Mouse (Mus musculus) stomach, embryonic 16.5 days (tissue): ENCODE data around the gene 4930415O20Rik. TPM values are rescaled to one million over a fixed set of nuclear protein-coding genes. Genes with fewer than 3 reads are reported as not detected.

Experiments
- ATAC-seq: fragments of 200-750 bp; cut with Nextera tagmentation; 2 replicates; pipeline ENCODE4 v1.8.0; 2017; ENCODE audit warnings: moderate number of reproducible peaks, moderate TSS enrichment; ENCODE audit not compliant: insufficient read depth, low FRiP score
- H3K27ac ChIP-seq: fragments of 300-500 bp; sonication (generic); 2 replicates; pipeline ENCODE4 v1.5.1; 2014; ENCODE audit warnings: low read length
- H3K27me3 ChIP-seq: fragments of 300-500 bp; sonication (generic); 2 replicates; pipeline ENCODE4 v1.6.1; 2014; ENCODE audit warnings: low read length, control low read depth, mixed read lengths; ENCODE audit not compliant: control insufficient read depth, insufficient read depth
- H3K36me3 ChIP-seq: fragments of 300-500 bp; sonication (generic); 2 replicates; pipeline ENCODE4 v1.6.1; 2014; ENCODE audit warnings: low read length; ENCODE audit not compliant: control insufficient read depth, insufficient read depth
- H3K4me1 ChIP-seq: fragments of 300-500 bp; sonication (generic); 2 replicates; pipeline ENCODE4 v1.6.1; 2014; ENCODE audit warnings: low read length, control low read depth, mixed read lengths; ENCODE audit not compliant: control insufficient read depth, insufficient read depth
- H3K4me2 ChIP-seq: fragments of 300-500 bp; sonication (generic); 2 replicates; pipeline ENCODE4 v1.6.1; 2014; ENCODE audit warnings: low read depth, low read length, mixed read lengths
- H3K4me3 ChIP-seq: fragments of 300-500 bp; sonication (generic); replicated peaks from 2 replicates; pipeline ENCODE4 v1.5.1; 2014; ENCODE audit warnings: mild to moderate bottlenecking, low read length
- H3K9ac ChIP-seq: fragments of 300-500 bp; sonication (generic); 2 replicates; pipeline ENCODE4 v1.6.1; 2014; ENCODE audit warnings: low read length
- H3K9me3 ChIP-seq: fragments of 300-500 bp; sonication (generic); replicated peaks from 2 replicates; pipeline ENCODE4 v1.6.1; 2016; ENCODE audit warnings: low read length, control low read depth; ENCODE audit not compliant: control insufficient read depth
- WGBS: fragments of 180-500 bp; shearing (Covaris S2); extraction: QIAGEN DNeasy Blood & Tissue Kit; methylation state at CpG from one replicate; pipeline ENCODE4 v1.1.7; 2014; 5-methylcytosine and 5-hydroxymethylcytosine counted together
- polyA plus RNA-seq: library from polyadenylated mRNA; unstranded; fragments of >200 nt; fragmentation: Nextera tagmentation; extraction: Ambion mirVana; gene quantifications from 2 replicates; pipeline ENCODE4 v1.2.1, GENCODE M21; 2015

4930415O20Rik gene
- polyA plus RNA-seq, 1 experiment from 2014 or later, result 0.44 TPM

GRCm38 (mm10) chr15:98595049-98595448 is 24.2 kb downstream of the 4930415O20Rik start:
- no peak overlapping the region for H3K9ac ChIP-seq
- no peaks in the 10 kb centered on the region for H3K4me1 ChIP-seq
- peaks cover 34% of the 10 kb centered on the region for H3K36me3 ChIP-seq
- H3K27me3 ChIP-seq, result no peaks in the 10 kb centered on the region
- no peak for ATAC-seq
- H3K4me2 ChIP-seq, result no peak overlapping the region
- H3K4me3 ChIP-seq, result no peak overlapping the region
- H3K27ac ChIP-seq, result no peak overlapping the region
- no peaks in the 10 kb centered on the region for H3K9me3 ChIP-seq
- WGBS, result 82% methylated on average over 5 of the region's 5 CpGs

DNA sequence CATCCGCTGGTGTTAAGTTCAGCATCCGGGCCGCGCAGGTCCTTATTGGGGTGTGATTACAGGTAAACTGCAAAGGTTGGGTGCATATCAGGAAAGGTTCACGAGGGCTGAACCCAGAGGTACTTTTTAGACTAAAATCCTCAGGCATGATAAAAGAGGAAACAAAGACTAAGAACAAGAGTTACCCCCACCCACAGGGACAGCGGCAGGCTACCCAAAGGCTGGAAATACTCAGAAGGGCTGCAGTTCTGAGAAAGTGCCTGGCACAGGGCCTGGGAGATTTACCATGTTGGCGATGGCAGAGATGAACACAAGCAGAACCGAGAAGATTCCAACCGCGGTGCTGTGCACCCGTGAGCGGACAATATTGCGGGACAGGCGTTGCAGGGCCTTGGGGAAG is 25.8 kb downstream of the 4930415O20Rik start:
- Histone ChIP-seq H3K9ac (no peak overlapping the region), H3K4me3 (no peak overlapping the region), H3K4me2 (no peak overlapping the region), H3K4me1 (peaks cover under 1% of the 10 kb centered on the region; the same call in 1 of the 2 replicates), H3K36me3 (peaks cover 39% of the 10 kb centered on the region), H3K27me3 (no peaks in the 10 kb centered on the region), H3K27ac (no peak overlapping the region), H3K9me3 (no peaks in the 10 kb centered on the region)
- 90% methylated on average over 14 of the region's 14 CpGs for WGBS
- ATAC-seq, result no peak

DNA sequence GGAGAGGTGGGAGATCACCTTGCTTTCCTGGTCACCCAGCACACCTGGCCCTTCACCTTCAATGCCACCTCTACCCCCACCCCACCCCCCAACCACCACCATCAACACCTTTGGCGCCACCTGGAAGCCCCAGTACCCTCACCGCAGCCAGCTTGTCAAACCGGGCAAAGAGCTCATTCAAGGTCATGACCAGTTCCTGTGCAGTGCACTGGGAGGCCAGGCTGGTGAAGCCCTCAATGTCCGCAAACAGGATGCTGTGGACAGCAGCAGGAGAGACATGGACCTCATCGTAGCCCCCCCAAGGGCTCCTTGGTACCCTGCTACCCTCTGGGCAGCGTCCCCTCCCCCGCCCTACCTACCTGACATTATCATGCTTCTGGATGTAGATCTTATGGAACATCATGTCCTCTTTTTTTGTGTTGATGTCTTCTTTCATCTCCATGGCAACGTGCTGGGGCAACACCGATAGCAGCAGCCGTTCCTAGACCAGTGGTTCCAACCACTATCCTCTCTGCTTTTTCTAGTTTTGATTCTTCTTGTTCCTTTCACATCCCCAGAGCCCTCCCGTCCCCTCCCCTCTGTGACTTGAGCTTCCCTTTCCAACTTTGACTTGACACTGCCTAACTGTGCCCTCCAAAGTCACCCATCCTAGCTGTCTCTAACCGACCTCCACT is 29.4 kb downstream of the 4930415O20Rik start:
- peak overlapping the region; percentile 2; the same call in 1 of the 2 replicates for H3K9ac ChIP-seq
- no peak overlapping the region for H3K27ac ChIP-seq
- WGBS, result 83% methylated on average over 12 of the region's 12 CpGs
- peaks cover 28% of the 10 kb centered on the region for H3K4me1 ChIP-seq
- no peak overlapping the region for H3K4me2 ChIP-seq
- H3K36me3 ChIP-seq, result peaks cover 31% of the 10 kb centered on the region
- H3K27me3 ChIP-seq, result no peaks in the 10 kb centered on the region
- no peaks in the 10 kb centered on the region for H3K9me3 ChIP-seq
- H3K4me3 ChIP-seq, result no peak overlapping the region
- no peak for ATAC-seq

DNA sequence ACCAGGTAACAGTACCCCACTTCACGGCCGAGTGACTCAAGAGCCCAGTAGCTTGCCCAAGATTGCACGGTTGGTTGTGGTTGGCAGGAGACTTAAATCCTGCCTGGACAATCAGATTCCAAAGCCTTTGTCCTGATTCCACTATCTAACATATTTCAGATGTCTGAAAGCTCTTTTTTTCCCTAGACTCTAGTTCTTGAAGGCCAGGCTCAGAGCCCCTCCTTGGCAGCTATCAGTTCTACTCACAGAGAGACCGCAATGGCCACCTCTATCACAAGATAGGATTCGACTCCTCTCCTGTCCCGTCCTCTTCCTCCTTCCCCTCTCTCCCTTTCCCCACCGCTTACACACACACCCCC is 31.0 kb downstream of the 4930415O20Rik start:
- H3K27ac ChIP-seq, result peak overlapping the region; percentile 68; the same call in 1 of the 2 replicates
- peaks cover 40% of the 10 kb centered on the region for H3K4me1 ChIP-seq
- 60% methylated on average over 7 of the region's 7 CpGs for WGBS
- peaks cover 23% of the 10 kb centered on the region for H3K36me3 ChIP-seq
- H3K4me3 ChIP-seq, result peak overlapping the region; percentile 39
- no peak for ATAC-seq
- H3K4me2 ChIP-seq, result peak overlapping the region; percentile 54
- no peaks in the 10 kb centered on the region for H3K27me3 ChIP-seq
- H3K9me3 ChIP-seq, result no peaks in the 10 kb centered on the region
- peak overlapping the region; percentile 34; the same call in 1 of the 2 replicates for H3K9ac ChIP-seq

GRCm38 (mm10) chr15:98602191-98602881 is 31.5 kb downstream of the 4930415O20Rik start:
- peaks cover 45% of the 10 kb centered on the region for H3K4me1 ChIP-seq
- peaks cover 23% of the 10 kb centered on the region for H3K36me3 ChIP-seq
- H3K9ac ChIP-seq, result peak overlapping the region; percentile 69
- WGBS, result 33% methylated on average over 13 of the region's 13 CpGs
- ATAC-seq, result peak; percentile 56; the same call in 1 of the 2 replicates
- no peaks in the 10 kb centered on the region for H3K27me3 ChIP-seq
- H3K4me3 ChIP-seq, result peak overlapping the region; percentile 39
- peak overlapping the region; percentile 54 for H3K4me2 ChIP-seq
- H3K9me3 ChIP-seq, result no peaks in the 10 kb centered on the region
- peak overlapping the region; percentile 68 for H3K27ac ChIP-seq

- WGBS, result 31% methylated on average over 4 of the region's 4 CpGs
- H3K27ac ChIP-seq, result peak overlapping the region; percentile 68
- peaks cover 23% of the 10 kb centered on the region for H3K36me3 ChIP-seq
- peak; percentile 30; the same call in 1 of the 2 replicates for ATAC-seq
- peak overlapping the region; percentile 69 for H3K9ac ChIP-seq
- H3K4me1 ChIP-seq, result peaks cover 51% of the 10 kb centered on the region
- H3K4me2 ChIP-seq, result peak overlapping the region; percentile 54
- H3K27me3 ChIP-seq, result no peaks in the 10 kb centered on the region
- H3K9me3 ChIP-seq, result no peaks in the 10 kb centered on the region
- H3K4me3 ChIP-seq, result peak overlapping the region; percentile 39
These were observed 32.2 kb downstream of the 4930415O20Rik start for GRCm38 (mm10) chr15:98602921-98603458.

DNA sequence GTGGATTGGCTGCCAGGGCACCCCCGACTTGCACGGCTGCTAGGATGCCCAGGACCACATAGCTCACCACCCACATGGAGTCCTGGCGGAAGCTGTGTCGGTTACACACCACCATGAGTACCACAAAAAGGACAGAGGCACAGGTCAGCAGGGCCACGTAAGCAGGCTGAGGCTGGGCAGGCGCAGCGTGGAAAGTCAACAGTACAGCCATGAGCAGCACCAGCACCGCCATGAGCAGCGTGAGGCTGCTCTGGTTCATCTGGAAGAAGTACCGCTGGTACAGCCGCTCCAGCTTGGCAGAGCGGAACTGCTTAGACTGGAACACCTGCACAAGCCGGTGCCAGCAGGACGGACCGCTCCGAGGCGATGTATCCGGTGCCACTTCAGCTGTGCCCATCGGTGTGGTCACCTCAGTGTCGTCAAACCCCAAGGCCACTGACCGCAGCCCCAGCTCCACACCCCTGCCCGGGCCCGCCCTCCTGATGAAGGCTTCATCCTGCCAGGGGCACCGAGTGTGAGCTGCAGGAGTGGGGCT is 33.3 kb downstream of the 4930415O20Rik start:
- ATAC-seq, result no peak
- H3K27me3 ChIP-seq, result no peaks in the 10 kb centered on the region
- H3K4me2 ChIP-seq, result 0 out of 2 replicates have a peak overlapping the region, but pooled peaks have one; percentile 54
- H3K4me3 ChIP-seq, result no peak overlapping the region
- H3K4me1 ChIP-seq, result peaks cover 53% of the 10 kb centered on the region
- 88% methylated on average over 24 of the region's 24 CpGs for WGBS
- H3K27ac ChIP-seq, result no peak overlapping the region
- peaks cover 15% of the 10 kb centered on the region for H3K36me3 ChIP-seq
- H3K9ac ChIP-seq, result no peak overlapping the region
- no peaks in the 10 kb centered on the region for H3K9me3 ChIP-seq

- 63% methylated on average over 12 of the region's 12 CpGs for WGBS
- 0 out of 2 replicates have a peak, but pooled peaks cover 10% of the 10 kb centered on the region for H3K36me3 ChIP-seq
- H3K4me3 ChIP-seq, result peak overlapping the region; percentile 16
- no peak for ATAC-seq
- peak overlapping the region; percentile 73 for H3K4me2 ChIP-seq
- H3K27ac ChIP-seq, result peak overlapping the region; percentile 97
- no peaks in the 10 kb centered on the region for H3K9me3 ChIP-seq
- H3K27me3 ChIP-seq, result no peaks in the 10 kb centered on the region
- 0 out of 2 replicates have a peak overlapping the region, but pooled peaks have one; percentile 20 for H3K9ac ChIP-seq
- peaks cover 58% of the 10 kb centered on the region for H3K4me1 ChIP-seq
These were observed 35.3 kb downstream of the 4930415O20Rik start for GRCm38 (mm10) chr15:98606051-98606536.
